Mouse (Mus musculus) cortical plate, adult 2 months (tissue): ENCODE data around the gene Sulf2.

Experiments used
- CTCF ChIP-seq: fragments of 200-500 bp; IDR thresholded peaks from 2 replicates; pipeline ENCODE4 v1.5.1; 2011; ENCODE audit warnings: mild to moderate bottlenecking, control low read depth, low read length; ENCODE audit not compliant: insufficient read depth; ENCODE audit errors: extremely low read depth
- POLR2A ChIP-seq: fragments of 200-500 bp; IDR thresholded peaks from 2 replicates; pipeline ENCODE4 v1.6.1; 2011; ENCODE audit warnings: mild to moderate bottlenecking, low read length, control low read depth; ENCODE audit not compliant: insufficient read depth; ENCODE audit errors: extremely low read depth

- TF ChIP-seq CTCF (no peak), POLR2A (no peak)
These were observed 63.1 kb downstream of the Sulf2 start for GRCm38 (mm10) chr2:166092412-166092811.
